Mouse (Mus musculus): ENCODE measurements at regions not wholly inside any gene's neighbourhood (a gene's known extent, or its start where the extent isn't known, plus 50 kb on each side); places are given as distances from the start of the nearest gene placed in this dataset.

DNA sequence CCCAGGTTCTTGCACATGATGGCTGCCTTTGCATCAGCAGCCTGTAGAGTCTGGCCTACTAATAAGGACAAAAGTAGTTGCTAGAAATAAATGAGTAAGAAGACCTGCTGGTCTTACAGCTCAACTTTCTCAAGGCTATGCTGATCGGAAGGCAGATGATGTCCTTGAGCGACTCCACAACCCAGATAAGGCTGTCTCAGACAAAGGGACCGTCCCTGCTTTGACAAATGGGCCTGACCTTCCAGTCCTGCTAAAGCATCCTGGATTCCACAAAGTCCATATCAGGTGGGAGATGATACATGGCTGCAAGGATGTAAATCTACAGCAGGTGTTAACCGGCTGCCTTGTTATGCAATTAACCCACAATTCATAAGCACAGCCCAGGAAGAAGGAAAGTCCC, 244.8 kb downstream of the Vps13c start:
- TF ChIP-seq CTCF (conservative IDR thresholded peaks at IDR 0.05 in 1 of 2, IDR thresholded peaks at IDR 0.05 in 1 of 2; ENCODE audit: low read depth in 2 of 2, low read length in 2 of 2) (no peak), MAX (IDR thresholded peaks at IDR 0.05; ENCODE audit: low read length) (no peak), POLR2AphosphoS2 (IDR thresholded peaks at IDR 0.05; ENCODE audit: low read depth, low read length) (no peak), MYC (IDR thresholded peaks at IDR 0.05; ENCODE audit: low read depth, low read length) (no peak), MAFK (IDR thresholded peaks at IDR 0.05; ENCODE audit: insufficient replicate concordance, low read length) (no peak), JUND (conservative IDR thresholded peaks at IDR 0.05; ENCODE audit: low read depth, low read length) (no peak), POLR2A (IDR thresholded peaks at IDR 0.05; ENCODE audit: low read depth, low read length) (no peak), KAT2A (IDR thresholded peaks at IDR 0.05; ENCODE audit: insufficient replicate concordance, low read length) (no peak), BHLHE40 (IDR thresholded peaks at IDR 0.05; ENCODE audit: low read depth, low read length) (no peak), EP300 (IDR thresholded peaks at IDR 0.05; ENCODE audit: low read length) (no peak)
